Mouse (Mus musculus) thymus, postnatal 4 days (tissue): ENCODE measurements at regions not wholly inside any gene's neighbourhood (a gene's known extent, or its start where the extent isn't known, plus 50 kb on each side); places are given as distances from the start of the nearest gene placed in this dataset.

Source experiments
- DNase-seq: peaks from one replicate; pipeline ENCODE4 v3.0.0; 2021

DNA sequence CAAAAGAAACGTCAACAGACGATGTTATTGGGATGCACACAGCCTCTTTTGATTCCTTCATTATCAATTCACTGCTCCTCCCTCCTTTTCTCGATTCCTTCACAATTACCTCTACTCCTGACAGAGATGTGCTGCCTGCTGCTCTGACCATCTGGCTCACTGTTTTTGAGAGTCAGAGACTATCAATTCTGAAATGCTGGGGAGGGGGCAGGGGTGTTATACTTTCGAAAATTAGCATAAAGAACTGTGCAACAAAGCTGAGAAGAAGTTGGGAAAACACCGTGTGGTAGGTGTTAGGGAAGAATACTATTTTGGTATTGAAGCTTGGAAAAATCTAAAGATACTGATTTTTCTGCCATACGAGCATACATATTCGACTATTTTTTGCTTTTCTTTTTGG is 96.4 kb downstream of the Nedd1 start:
- no peak for DNase-seq

DNA sequence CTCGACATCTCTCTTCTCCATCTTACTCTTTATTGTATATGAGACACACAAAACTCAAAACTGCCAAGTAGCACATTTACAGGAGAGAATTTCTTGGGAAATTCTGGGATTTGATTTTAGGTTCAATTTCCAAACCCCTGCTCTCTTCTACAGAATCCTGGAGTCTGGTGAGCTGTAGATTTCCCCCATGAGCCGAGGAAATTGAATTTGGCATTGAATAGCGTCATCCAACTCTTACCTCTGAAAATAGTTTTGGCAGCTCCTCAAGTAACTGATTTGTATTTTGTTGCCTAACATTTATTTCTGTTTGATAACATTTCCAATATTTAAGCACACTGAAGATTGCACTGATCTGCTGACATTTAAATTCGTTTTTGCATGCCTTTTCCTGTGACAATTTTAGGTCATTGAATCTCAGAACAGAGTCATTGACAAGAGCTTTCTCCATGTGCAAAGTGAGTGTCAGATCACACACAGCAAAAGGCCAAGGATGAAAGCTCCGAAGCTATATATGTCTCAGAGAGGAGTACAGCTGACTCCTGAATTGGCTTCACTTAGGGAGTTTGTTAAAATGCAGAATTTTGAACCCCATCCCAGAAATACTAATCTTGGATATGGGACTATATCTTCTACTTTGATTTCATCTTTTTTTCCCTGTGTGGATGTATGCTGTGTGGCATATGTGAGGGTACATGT is 106.4 kb downstream of the Nedd1 start:
- DNase-seq, result no peak

DNA sequence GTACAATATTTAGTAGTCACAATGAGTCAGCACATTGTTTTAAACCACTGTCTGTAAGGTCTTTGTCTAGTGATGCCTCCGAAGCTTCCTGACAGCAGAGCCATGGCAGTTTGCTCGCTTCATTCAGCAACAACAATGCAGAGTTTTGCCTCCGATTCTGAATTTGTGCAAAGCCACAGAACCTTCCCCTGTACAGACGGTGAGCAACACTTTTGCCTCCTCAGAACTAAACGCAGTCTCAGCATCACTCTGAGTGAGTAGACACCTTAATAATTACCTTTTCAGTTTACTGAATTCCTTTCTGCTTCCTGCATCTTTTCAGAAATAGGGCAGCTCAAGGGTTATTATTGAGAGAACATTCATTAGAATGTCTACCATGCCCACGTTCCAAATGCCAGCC is 107.9 kb downstream of the Nedd1 start:
- DNase-seq, result no peak

DNA sequence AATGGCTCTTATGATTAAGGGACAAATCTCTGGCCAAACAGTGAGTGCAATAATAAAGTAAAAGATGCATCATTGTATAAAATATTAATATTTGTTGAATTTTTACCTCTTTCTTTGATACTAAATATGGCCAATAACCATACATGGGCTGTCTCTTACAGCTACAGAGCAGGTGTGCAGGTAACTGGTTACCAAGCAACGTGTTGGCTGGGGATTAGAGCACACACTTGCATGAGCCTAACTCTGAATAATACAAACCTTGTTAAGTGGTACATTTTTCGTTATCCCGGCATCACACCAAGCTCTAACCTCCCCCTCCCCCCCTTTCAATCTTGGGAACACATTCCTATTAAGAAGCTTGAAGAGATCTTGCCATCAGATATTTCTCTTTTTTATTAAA is 111.2 kb downstream of the Nedd1 start:
- DNase-seq, result no peak

DNA sequence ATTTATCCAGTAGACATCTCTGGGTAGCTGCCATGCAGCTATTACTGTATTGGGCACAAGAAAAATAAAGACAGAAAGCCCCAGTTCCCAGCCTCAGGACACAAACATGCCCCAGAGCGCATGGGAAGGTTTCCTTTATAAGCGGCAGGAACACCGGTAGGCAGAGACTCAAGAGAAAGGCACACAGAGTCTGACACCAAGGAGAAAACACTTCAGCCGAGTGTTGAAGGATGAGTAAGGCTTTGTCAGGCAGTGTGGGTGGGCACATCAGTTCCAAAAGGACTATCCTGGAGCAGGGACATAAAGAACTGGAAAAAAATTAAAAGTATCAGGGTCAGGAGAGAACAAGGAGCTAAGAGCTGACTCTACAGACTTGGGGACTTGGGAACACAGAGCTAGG is 115.5 kb downstream of the Nedd1 start:
- no peak for DNase-seq

DNA sequence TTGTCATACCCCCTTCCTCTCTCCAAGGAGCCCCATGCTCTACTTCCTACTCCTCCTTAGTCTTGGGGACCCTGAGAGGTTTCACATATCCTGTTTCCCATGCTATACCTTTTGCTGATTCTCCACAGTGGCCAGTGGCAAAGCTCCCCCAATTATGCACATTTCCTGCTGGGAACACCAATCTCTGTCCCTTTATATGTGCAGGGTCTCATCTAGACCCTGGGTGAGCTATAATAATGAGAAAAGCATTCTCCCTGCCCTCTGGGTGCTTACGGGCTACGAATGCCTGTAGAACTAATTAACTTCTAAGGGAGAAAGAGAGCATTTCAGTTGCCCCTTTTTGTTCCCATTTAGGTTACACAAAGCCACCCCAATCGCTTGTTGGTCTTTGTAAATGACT is 116.6 kb downstream of the Nedd1 start:
- DNase-seq, result no peak

DNA sequence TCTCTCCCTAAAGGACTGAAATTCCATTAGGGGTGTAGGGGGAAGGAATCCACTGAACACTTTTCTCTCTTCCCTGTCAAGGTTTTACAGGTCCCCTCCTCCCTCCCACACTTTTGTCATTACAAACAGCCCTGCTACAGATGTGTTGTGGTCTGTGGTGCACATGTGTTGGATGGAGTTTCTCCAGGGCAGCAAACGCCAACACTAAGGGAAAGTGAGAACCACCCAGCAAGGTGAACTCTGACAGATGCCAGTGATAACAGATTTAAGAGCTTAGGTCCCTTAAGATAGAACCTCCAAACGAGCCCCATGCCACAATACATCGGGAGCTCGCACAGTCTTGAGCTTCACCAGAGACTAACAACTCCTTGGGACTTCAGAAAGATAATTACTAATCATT is 122.1 kb downstream of the Nedd1 start:
- DNase-seq, result no peak

DNA sequence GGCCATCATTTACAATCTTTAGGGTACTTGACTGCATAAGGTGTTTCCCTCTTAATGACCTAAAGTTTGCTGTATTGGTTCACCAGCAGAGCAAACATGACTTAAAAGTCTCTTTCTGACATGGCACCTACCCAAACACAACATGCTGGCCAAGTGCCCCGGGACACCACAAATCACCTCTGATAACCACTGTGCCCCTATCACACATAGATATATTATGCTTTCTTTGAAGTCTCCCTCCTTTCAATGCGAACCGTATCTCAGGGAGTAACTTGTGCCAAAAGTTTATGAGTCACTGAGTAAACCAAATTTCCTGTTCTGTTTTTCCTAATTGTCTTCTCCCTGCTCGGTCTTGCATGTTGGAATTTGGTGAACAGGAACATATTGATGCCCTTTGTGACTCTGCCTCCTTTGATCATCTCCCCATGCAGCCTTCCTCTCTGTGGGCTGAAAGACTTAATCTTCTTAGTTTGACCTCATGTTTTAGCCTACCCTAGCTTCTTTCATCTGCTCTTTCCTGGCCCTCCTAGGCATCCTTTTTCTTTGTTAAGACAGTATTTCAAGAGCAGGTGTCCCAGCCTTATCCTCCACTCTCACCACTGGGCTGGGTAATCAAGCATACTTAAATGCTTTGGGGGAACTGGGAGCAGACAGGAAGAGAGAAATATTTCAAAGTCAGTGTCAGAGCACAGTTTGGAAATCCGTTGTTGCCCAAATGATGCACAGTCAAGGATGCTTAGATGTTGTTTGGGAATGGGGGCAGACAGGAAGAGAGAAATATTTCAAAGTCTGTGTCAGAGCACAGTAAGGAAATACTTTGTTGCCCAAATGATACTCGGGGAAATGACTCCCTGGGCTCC is 126.5 kb downstream of the Nedd1 start:
- no peak for DNase-seq

DNA sequence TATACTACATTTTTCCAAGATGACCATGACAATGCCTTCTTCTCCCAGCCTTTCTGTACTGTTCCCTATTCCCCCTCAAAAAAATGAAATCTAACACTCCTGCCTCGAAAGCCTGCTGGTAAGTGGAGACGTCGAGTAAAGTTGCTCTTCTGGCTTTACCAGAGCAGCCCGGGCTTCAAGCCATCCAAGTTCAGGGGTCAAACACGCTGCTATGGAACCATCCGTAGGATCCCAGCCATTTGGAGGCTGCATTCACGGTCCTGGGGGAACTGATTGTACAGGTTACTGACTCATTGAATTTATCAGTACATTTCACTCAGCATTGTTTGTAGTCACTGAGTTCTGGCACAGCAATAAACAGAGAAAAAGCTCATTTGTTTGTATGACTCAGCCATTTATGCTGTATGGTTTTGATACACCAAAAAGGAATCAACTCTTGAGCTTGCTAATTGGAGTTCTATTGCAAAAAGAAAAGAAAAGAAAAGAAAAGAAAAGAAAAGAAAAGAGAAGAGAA is 128.2 kb downstream of the Nedd1 start:
- DNase-seq, result no peak

DNA sequence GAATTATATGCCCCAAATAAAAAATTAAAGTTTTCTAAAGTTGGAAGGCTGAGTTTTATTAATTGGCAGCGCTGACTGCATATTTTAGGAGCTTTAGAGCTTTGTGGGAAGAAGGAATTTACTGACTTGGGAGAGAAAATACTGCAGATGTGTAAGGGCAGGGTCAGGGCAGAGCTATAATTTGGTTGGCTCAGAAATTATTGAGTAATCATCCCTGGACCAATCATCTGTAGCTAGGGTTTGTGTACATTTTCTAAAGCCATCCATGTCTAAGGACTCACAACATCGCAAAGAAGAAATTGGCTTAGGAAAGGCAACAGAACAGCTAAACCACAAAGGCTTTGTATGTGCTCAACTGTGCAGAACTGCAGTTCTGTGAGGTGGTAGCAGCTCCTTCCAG is 143.3 kb downstream of the Nedd1 start:
- no peak for DNase-seq

DNA sequence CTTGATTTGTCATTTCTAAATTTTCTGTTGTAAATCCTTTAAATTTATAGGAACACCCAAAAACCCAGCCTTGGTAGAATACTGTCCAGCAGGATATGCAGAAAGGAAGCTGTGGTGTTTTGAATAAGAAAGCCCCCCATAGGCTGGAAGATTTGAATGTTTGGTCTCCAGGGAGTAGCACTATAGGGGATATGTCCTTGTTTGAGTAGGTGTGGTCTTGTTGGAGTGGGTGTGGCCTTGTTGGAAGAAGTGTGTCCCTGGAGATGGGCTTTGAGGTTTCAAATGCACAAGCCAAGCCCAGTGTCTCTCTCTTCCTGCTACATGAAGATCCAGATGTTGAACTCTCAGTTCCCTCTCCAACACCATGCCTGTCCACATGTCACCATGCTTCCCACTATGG is 151.7 kb downstream of the Nedd1 start:
- no peak for DNase-seq

DNA sequence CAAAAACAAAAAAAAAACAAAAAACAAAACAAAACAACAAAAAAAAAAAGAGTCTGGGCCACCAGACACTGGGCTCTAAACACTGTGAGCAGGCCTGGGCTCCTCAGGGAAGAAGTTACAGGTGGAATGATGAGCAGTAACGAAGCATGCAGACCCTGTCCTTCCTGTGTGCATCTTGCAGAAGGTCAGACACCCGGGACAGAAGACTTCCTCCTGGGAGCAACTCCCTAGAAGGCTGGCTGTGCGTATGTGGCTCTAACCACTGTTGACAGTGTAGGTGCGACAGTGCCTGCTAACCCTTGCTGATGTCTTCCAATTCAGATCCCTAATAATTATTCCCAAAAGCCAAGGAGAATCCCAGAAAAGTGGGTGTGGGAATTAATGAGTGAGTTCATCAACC is 164.8 kb downstream of the Nedd1 start:
- DNase-seq, result no peak

DNA sequence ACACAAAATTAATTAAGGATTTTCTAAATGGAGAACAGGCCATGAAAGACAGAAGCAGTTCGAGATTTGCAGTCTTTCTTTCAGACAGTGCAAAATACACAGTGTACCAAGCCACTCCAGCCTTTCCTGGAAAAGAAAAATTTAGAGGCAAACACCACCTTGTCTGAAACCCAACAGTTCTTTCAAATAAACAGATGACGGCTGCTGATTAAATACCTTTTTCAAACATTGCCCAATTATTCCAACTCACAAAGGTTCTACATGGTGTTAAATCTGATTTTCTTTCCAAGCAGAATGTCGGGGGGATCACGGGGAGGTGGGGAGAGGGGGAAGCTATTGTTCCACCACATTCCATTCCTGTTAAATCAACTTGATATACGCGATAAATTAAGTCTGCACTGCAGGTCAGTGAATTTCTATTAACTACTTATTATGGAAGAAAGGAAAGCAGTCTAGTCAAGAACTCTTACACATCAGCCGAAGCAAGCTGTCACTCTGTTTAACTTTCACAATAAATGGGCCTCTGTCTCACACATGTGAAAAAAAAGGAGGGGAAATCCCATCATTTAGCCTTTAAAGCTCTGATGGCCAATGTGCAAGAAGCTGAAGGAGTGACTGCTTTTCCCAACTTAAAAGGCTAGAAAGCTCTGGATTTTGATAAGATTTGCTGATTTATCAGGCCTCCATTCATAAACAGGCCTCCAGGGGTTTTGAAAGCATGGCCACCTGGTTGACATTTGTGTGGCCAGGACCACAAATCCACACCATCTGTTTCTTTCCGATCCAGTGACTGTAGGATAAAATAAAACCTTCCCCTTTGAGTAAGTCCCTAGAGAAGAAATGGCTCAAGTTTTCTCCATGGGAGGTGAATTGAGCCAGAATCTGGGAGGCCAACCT is 165.4 kb downstream of the Nedd1 start:
- no peak for DNase-seq

DNA sequence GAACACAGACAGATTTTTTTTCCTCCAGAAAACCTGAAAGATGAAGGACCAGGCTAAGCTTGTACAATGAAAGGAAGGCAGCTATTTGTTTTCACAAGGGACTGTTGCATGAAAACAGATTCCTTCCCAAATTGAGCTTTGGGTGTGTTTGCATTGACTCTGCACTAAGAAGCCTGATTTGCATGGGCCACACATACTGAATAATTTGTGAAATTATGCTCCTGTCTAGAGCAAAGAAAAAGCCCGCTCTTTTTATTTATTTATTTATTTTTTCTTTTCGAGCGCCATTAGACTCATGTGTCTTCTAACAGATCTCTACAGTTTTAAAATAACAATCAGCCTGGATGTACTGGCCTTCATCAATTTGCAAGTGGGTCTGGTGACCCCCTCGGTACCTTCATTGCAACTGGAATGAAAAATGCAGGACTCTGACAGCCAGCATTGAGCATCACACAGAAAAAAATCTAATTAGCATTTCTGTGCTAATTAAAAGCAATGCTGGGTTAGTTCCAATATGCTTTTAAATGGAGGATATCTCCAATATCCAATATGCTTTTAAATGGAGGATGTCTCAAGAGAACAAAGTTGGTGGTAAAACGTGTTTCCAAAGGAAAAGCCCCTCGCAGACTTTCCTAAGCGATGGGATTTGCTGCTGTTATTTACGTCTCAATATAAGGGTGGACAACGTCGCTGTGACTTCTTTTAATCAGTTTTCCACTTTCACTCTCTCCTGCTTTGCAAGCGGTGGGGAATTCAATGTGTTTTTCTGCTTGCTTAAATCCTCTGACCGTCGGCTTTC is 166.3 kb downstream of the Nedd1 start:
- DNase-seq, result no peak

DNA sequence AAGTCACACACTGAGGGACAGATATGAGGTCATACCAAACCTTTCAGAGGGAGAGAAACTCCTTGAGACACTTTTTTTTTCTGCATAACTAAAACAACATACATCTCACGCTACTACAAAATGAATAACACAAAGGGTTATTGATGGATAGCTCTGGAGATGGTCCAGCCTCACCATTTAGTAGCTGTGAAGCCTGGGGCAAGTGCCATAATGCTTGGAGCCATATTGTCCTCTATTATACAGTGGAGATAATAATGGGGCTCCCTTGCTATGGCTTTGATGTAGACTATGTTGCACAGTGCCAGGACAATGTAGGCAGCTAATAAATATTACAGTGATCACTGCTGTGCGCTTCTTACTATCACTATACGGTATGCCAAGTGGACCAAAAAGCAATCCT is 168.3 kb downstream of the Nedd1 start:
- DNase-seq, result no peak

DNA sequence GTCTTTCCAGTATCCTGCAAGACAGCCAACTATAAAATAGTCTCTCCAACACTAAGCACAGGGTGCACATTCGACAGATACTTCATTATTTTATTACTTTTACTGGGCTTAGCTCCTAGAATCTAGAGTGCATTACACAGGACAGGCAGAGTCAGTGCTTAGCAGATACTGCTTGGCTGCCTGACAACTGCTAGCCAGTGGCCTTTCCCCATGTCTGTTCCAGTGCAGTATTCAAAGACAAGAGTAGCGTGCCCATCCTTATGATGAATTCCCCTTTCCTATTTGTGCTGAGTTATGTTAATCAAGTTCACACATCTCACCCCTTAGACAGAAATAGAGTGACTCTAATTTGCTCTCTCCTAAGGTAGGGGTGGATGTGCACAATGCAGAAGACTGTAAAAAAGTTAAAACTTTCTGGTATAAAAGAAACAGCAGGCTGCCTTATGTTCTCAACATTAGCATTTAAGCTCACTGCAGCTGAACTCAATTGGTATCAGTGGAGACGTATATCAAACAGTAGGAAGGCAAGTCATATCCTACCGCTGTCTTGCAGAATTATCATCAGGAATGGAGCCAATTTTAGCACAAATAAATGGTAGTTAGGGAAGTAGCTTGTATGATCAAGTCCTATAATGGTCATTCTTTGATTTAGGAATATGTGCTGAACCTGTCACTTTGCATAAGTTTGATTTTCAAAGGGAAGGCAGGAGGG is 173.2 kb downstream of the Nedd1 start:
- DNase-seq, result no peak

DNA sequence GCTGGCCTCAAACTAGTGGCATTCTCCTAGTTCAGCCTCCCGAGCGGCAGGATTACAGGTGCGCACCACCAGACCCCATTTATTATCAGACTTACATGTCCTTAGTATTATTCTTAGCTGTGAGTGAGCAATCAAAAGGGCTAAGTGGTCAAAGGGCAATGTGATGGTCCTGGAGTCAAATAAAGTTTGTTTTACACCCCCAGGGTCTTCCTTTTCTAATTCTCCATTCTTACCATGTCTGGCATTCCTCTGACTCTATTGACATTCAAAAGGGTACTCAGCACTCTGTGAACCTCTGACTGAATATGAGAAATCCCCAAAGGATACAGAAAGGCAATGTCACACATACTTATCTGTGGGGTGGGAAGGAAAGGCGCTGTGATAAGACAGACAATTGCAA is 183.8 kb downstream of the Nedd1 start:
- no peak for DNase-seq

DNA sequence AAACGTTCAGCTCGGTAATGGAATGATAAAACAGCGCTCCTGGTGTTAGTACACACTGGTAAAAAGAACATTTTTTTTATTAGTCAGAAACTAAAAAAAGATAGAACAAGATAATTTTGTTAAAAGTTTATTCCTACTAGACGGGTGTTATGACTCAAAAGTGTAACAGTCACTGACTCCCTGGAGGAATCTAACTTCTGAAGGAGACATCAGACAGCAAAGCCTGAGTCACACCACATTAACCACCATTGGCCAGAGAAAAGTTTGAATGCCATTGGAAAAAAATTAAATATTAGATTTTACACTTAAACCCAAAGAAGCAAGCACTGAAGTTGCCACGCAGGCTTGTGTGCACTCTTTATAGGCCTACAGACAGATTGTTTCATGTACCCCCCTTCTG is 205.3 kb downstream of the Nedd1 start:
- DNase-seq, result no peak

DNA sequence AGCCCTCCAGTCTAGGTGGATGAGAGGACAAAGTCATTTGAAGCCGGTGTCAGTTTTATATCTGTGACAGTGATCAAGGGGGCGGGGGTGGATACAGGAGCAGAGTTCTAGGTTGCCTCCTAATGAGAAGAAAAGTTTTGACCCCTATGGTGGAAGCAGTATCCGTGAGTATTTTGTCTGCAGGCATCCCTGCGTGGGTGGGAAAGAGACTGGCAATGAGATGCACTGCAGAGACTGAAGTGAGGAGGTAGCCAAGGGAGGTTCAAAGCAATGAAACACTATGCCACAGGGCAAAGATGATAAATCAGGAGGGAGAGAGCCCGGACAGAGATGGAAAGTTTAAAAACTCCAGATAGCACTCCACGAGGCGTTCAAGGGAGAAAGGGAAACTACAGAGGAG is 210.5 kb downstream of the Nedd1 start:
- DNase-seq, result no peak

DNA sequence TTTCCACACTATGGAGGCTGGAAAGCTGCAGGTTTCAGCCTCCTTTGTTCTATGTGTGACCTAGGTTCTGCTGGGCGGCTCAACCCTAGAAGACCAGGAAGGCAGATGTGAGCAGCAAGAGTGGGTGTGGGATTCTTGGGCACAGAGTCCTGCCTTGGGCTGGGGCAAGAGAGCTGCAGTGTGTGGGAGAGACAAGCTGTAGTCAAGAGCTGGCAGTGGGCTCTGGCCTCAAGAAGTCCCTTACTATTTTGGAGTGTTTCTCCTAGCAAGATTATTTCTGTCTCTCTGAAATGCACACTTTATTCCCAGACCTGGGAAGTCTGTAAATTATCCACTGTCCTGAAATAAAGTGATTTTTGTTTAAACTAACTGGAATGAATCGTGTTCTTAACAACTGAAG is 211.5 kb downstream of the Nedd1 start:
- DNase-seq, result no peak

DNA sequence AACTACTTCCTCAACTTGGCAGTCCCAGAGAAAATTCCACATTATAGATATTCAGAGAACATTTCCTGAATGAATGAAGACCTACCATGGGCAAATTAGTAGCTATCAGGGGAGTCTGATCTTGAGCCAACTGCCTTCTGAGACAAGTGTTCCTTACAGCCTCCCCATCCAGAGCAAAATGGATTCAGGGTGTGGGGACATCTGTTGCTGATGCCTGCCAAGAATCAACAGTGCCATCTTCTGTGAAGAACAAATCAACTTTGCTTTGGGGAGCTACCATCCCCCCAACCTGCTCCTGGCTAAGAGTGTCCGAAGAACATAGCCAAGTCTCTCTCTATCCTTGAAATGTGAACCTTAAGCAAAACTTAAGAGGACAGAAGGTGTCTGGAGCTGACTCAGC is 217.9 kb downstream of the Nedd1 start:
- no peak for DNase-seq

DNA sequence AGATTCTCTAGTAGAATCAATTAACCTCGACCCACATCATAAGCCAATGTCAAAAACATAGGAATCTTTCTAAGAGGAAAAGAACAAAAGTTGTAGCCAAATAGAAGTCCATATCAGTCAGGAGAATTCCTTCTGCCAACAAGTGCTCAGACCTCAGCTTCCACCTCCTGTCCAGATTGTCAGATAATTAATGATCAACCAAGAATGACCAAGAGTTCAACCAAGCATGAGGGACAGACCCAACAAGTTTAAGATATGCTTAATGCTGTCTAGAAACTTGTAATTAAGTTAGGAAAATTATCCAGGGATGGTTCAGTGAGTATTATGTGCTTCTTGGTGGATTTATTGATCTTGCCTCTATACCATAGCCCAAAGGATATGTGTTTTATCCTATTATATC is 238.6 kb downstream of the Nedd1 start:
- DNase-seq, result no peak
